Mouse (Mus musculus) midbrain, embryonic 16.5 days (tissue): ENCODE results near the gene Gm42372. TPM values are rescaled to one million over a fixed set of nuclear protein-coding genes. Genes with fewer than 3 reads are reported as not detected.

Experiments used
- ATAC-seq: fragments of 200-750 bp; cut with Nextera tagmentation; 2 replicates; pipeline ENCODE4 v1.8.0; 2017; ENCODE audit warnings: moderate TSS enrichment
- H3K27ac ChIP-seq: fragments of 300-500 bp; sonication (generic); 2 replicates; pipeline ENCODE4 v1.5.1; 2014; ENCODE audit warnings: mild to moderate bottlenecking, low read length, mixed read lengths
- H3K27me3 ChIP-seq: fragments of 300-500 bp; sonication (generic); 2 replicates; pipeline ENCODE4 v1.6.1; 2014; ENCODE audit warnings: low read depth, low read length, mixed read lengths; ENCODE audit not compliant: control insufficient read depth, insufficient read depth
- H3K36me3 ChIP-seq: fragments of 300-500 bp; sonication (generic); 2 replicates; pipeline ENCODE4 v1.6.1; 2014; ENCODE audit warnings: mild to moderate bottlenecking, low read length, moderate library complexity, mixed read lengths; ENCODE audit not compliant: control insufficient read depth, insufficient read depth
- H3K4me1 ChIP-seq: fragments of 300-500 bp; sonication (generic); 2 replicates; pipeline ENCODE4 v1.6.1; 2014; ENCODE audit warnings: mild to moderate bottlenecking, low read length, mixed read lengths; ENCODE audit not compliant: control insufficient read depth, insufficient read depth
- H3K4me2 ChIP-seq: fragments of 300-500 bp; sonication (generic); 2 replicates; pipeline ENCODE4 v1.6.1; 2014; ENCODE audit warnings: mild to moderate bottlenecking, low read length, mixed read lengths
- H3K4me3 ChIP-seq: fragments of 300-500 bp; sonication (generic); 2 replicates; pipeline ENCODE4 v1.5.1; 2014; ENCODE audit warnings: low read depth, mild to moderate bottlenecking, low read length, moderate library complexity, mixed read lengths
- H3K9ac ChIP-seq: fragments of 300-500 bp; sonication (generic); 2 replicates; pipeline ENCODE4 v1.6.1; 2014; ENCODE audit warnings: low read depth, low read length, mixed read lengths
- H3K9me3 ChIP-seq: fragments of 300-500 bp; sonication (generic); replicated peaks from 2 replicates; pipeline ENCODE4 v1.6.1; 2014; ENCODE audit warnings: mild to moderate bottlenecking, low read length, mixed read lengths; ENCODE audit not compliant: control insufficient read depth, poor library complexity, severe bottlenecking
- WGBS: fragments of 180-500 bp; shearing (Covaris S2); extraction: QIAGEN DNeasy Blood & Tissue Kit; methylation state at CpG from one replicate; pipeline ENCODE4 v1.1.7; 2014; 5-methylcytosine and 5-hydroxymethylcytosine counted together
- polyA plus RNA-seq: library from polyadenylated mRNA; unstranded; fragments of >200 nt; fragmentation: Nextera tagmentation; extraction: Ambion mirVana; gene quantifications from 2 replicates; pipeline ENCODE4 v1.2.1, GENCODE M21; 2015

The Gm42372 gene
- polyA plus RNA-seq, 1 experiment from 2014 or later: 7.3 TPM

DNA sequence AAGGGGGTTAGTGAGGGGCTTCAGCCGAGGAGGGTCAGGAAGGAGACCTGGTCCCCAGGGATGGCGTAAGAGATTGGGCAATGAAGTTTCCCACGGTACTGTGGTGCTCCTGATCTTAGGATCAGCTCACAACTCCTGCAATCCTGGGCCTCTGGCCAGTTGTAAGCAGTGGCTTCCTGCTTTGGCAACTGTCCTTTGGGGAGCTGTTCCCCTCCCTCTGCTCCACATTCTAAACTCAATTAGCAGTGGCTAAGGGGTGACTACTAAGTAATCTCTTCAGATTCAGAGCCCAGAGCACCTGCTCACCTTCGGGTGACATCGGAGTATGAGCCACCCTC, 27.1 kb downstream of the Gm42372 start:
- 96% methylated on average over 5 of the region's 5 CpGs for WGBS
- H3K9ac ChIP-seq: no peak overlapping the region
- no peaks in the 10 kb centered on the region for H3K27me3 ChIP-seq
- H3K4me2 ChIP-seq: no peak overlapping the region
- no peak overlapping the region for H3K27ac ChIP-seq
- no peaks in the 10 kb centered on the region for H3K4me1 ChIP-seq
- H3K9me3 ChIP-seq: no peaks in the 10 kb centered on the region
- H3K4me3 ChIP-seq: no peak overlapping the region
- H3K36me3 ChIP-seq: peaks cover 51% of the 10 kb centered on the region
- no peak for ATAC-seq

DNA sequence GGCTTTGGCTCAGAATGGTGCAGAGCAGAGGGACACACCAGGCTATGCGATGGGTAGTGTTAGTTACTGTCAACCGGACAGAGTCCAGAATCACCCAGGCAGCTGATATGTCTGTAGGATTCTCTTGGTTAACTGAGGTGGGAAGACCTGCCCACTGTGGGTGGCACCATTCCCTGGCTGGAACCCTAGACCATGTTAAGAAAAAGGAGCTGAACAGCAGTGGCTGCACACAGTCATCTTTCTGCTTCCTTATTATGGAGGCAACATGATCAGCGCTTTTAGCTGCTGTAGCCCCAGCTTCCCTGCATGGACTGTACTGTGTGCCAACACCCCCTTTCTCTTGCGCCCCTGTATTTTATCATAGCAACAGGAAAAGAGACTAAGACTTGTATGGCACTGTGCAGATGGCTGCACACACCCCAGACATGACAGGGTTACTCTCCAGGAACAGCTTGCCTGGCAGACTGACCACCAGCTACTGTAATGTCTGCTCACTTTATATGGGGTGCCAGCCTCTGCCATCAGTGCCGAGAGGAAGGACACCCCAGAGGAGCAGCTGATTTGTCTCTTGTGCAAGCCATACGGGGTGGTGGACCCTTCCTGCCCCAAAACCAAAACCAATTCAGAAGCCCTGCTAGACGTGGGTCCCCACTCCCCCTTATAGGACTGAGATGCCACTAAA, 29.2 kb downstream of the Gm42372 start:
- ATAC-seq: no peak
- Histone ChIP-seq H3K27me3 (no peaks in the 10 kb centered on the region), H3K36me3 (peaks cover 46% of the 10 kb centered on the region), H3K4me3 (no peak overlapping the region), H3K4me1 (no peaks in the 10 kb centered on the region), H3K27ac (no peak overlapping the region), H3K4me2 (no peak overlapping the region), H3K9ac (no peak overlapping the region), H3K9me3 (no peaks in the 10 kb centered on the region)
- 95% methylated on average over 7 of the region's 7 CpGs for WGBS

DNA sequence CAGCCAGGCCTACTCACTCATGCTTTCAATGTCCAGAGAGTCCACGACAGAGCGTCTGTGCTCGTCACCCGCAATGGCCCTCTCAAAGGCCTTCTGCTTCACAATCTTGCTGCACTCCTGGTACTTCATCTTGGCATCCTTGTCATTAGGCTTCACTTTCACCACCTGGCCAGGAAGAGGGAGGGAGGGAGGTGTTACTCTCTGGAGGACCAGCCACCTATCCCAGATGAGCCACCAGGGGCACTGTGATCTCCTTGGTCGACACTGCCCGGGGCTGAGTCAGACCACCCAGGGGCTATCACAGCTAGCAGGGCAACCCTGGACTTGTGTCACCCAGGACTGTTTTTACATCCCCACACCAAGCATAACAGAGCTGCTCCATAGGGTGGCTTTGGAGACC, 32.5 kb downstream of the Gm42372 start:
- 82% methylated on average over 6 of the region's 6 CpGs for WGBS
- no peak overlapping the region for H3K4me2 ChIP-seq
- no peak for ATAC-seq

DNA sequence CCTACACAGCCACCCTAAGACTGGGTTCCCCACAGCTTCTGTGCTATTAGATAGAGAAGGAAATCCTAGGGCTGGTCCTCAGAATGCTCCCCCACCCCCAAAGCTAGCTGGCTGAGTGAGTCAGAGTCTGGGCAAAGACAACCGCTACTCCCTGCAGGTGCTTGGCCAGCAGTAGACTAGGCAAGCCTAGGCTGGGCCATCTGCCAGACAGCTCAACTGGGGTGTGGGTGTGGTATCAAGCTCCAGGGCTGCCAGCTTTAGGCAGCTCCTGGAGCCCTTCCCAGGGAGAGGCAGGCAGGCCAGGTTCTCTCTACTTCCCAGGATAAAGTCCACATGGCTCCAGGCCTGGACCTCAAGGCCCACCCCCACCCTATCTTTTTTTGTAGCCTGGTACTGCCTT, 34.1 kb downstream of the Gm42372 start:
- Histone ChIP-seq H3K9ac (no peak overlapping the region), H3K9me3 (no peaks in the 10 kb centered on the region), H3K36me3 (peaks cover 41% of the 10 kb centered on the region), H3K27ac (no peak overlapping the region), H3K4me1 (no peaks in the 10 kb centered on the region), H3K4me3 (no peak overlapping the region), H3K27me3 (no peaks in the 10 kb centered on the region), H3K4me2 (no peak overlapping the region)
- peak; percentile 74 for ATAC-seq
- WGBS: 74% methylated on average over 1 of the region's 1 CpGs

More for the DNA sequence above, 32.5 kb downstream of the Gm42372 start:
- H3K27ac ChIP-seq: no peak overlapping the region
- H3K9me3 ChIP-seq: no peaks in the 10 kb centered on the region
- H3K9ac ChIP-seq: no peak overlapping the region
- no peaks in the 10 kb centered on the region for H3K4me1 ChIP-seq
- no peaks in the 10 kb centered on the region for H3K27me3 ChIP-seq
- peaks cover 31% of the 10 kb centered on the region for H3K36me3 ChIP-seq
- H3K4me3 ChIP-seq: no peak overlapping the region

DNA sequence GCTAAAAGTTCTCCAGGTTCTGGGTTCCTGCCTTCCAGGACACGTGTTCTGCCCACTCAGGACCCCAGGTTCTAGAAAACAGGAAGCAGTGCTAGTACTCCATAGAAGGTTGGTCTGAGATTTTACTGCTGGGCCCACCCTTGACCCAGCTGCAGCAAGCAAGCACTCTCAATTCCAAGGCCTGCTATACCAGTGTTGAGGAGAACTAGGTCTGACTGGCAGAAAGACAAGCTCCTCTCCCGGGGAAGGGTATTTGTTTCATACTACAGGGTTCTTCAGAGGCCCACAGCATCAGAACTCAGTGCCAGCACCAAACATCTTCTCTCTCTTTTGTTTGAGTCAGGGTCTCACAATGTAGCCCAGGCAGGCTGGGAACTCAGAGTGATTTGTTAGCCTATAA, 35.0 kb downstream of the Gm42372 start:
- Histone ChIP-seq H3K36me3 (peaks cover 45% of the 10 kb centered on the region), H3K4me2 (no peak overlapping the region), H3K4me1 (no peaks in the 10 kb centered on the region), H3K9me3 (no peaks in the 10 kb centered on the region), H3K27ac (no peak overlapping the region), H3K9ac (no peak overlapping the region), H3K4me3 (no peak overlapping the region), H3K27me3 (no peaks in the 10 kb centered on the region)
- ATAC-seq: no peak
- WGBS: 89% methylated on average over 2 of the region's 2 CpGs

DNA sequence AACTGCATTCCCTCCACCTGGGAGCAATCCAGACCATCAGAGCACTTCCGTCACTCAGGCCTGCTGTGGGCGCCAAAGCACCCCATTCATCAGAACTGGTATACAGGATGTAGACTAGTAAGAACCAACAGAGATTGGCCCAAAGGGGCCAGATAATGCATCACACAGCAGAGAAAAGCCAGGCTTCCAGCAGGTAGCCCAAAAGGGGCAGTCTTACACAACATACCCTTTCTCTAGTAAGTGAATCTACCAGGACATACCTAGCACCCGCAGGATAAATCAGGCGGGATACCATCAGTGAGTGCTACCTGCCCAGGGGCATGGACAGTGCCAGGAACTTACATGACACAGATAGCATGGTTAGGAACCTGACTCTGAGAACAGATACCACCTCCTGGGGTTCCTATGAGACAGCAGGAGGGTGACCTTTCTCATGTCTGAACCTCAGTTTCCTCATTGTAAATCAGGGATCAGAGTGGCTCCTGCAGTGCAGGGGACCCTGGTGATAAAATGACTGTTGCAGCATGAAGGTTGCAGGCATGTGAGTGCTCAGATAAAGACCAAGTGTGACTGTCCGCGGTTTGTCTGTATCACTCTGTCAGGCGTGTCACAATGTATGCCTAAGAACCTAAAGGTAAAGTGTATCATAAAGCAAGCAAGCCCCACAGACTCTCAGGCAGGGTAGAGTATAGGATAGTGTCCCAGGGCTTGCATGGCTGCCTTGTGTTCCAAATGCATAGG, 36.7 kb downstream of the Gm42372 start:
- WGBS: 88% methylated on average over 7 of the region's 7 CpGs
- H3K36me3 ChIP-seq: peaks cover 36% of the 10 kb centered on the region
- H3K9ac ChIP-seq: no peak overlapping the region
- H3K9me3 ChIP-seq: no peaks in the 10 kb centered on the region
- H3K4me1 ChIP-seq: no peaks in the 10 kb centered on the region
- no peak for ATAC-seq
- H3K4me2 ChIP-seq: no peak overlapping the region
- no peak overlapping the region for H3K4me3 ChIP-seq
- H3K27ac ChIP-seq: no peak overlapping the region
- no peaks in the 10 kb centered on the region for H3K27me3 ChIP-seq

DNA sequence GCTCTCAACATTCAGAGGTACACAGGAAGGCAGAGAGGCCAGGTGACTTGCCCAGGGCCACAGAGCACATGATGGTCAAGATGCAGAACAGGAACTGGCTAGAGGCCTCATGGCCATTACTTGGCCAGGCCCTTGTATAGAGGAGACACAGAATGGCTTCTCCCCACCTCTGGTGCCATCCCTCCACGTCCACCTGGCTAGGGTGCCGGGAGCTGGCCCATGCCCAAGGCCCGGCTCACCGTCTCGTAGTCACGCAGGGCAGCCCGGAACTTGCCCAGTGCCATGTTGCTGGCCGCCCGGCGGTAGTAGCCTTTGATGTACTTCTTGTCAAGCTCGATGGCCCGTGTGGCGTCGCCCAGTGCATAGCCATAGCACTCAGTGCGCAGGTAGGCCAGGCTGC, 39.3 kb downstream of the Gm42372 start:
- WGBS: 94% methylated on average over 15 of the region's 15 CpGs
- H3K9ac ChIP-seq: no peak overlapping the region
- no peak overlapping the region for H3K27ac ChIP-seq
- H3K36me3 ChIP-seq: peaks cover 28% of the 10 kb centered on the region
- H3K4me1 ChIP-seq: peaks cover 16% of the 10 kb centered on the region
- H3K27me3 ChIP-seq: no peaks in the 10 kb centered on the region
- H3K4me3 ChIP-seq: no peak overlapping the region
- no peak overlapping the region for H3K4me2 ChIP-seq
- no peaks in the 10 kb centered on the region for H3K9me3 ChIP-seq
- no peak for ATAC-seq

DNA sequence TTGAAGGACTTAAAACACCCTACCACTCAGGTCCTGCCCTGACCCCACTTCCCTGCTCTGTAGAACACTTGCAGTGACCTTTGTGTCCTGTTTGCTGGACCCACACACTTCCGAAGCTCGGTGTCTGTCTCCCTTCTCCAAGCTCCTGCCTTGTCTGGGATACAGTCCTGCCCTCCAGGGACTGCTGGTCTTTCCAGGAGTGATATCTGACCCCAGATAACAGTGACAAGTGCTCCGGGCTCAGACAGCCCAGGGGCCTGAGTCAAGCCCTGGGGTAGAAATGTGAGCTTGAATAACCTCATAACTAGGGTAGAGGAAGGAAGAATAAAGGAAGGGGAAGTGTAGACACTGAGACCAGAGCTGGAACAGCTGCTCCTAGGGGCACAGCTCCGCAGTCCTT, 40.8 kb downstream of the Gm42372 start:
- Histone ChIP-seq H3K4me1 (peaks cover 18% of the 10 kb centered on the region), H3K9ac (no peak overlapping the region), H3K4me2 (no peak overlapping the region), H3K36me3 (peaks cover 28% of the 10 kb centered on the region), H3K27me3 (no peaks in the 10 kb centered on the region), H3K27ac (no peak overlapping the region), H3K4me3 (no peak overlapping the region), H3K9me3 (no peaks in the 10 kb centered on the region)
- WGBS: 93% methylated on average over 4 of the region's 4 CpGs
- ATAC-seq: no peak

DNA sequence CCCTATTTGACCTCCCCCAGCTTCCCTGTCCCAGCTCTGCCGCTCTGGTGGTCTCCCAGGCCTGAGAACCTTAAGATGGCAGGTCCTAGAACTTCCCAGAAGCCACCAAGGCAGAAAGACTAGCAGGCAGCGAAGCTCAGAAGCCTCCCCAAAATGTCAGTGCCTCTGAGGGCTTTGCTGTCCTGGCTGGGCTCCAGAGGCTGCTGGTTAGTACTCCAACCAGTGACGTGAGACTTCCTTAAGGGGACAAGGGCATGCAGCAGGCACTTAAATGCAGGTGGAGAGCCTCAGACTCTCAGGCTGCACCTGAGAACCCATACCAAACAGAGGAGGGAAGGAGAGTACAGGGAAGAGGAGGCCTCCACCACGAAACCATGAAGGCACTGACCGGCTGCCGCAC, 41.3 kb downstream of the Gm42372 start:
- Histone ChIP-seq H3K36me3 (peaks cover 28% of the 10 kb centered on the region), H3K4me3 (no peak overlapping the region), H3K4me2 (no peak overlapping the region), H3K27ac (no peak overlapping the region), H3K27me3 (no peaks in the 10 kb centered on the region), H3K4me1 (peaks cover 18% of the 10 kb centered on the region), H3K9me3 (no peaks in the 10 kb centered on the region), H3K9ac (no peak overlapping the region)
- WGBS: 92% methylated on average over 6 of the region's 6 CpGs
- no peak for ATAC-seq
